20 mouse cellular contexts compared by ENCODE assay signal in the genomic region with DNA sequence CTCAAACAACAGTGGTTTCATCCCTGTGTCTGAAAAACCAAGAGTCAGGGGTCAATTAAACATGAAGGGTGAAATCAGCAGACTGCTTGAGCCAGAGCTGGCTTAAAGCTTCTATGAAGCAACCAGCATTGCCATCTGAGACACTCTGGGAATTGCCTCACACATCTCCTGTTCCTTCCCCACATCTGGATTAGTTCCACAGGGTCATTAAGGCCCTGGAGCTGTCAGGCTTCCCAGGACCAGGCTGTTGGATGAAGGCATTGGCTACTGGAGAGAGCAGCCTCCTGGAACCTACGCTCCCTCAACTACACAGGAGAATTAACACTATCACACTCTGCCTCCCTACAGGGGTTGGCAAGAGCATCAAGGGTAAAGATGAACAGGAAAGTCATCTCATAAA. TPM values are rescaled to one million over a fixed set of nuclear protein-coding genes. Genes with fewer than 3 reads are reported as not detected.
A peak's percentile ranks its signal among the peaks of the same experiment; 100 is the strongest.
DNase-seq lines count a peak whose midpoint lies in the region; ATAC-seq lines count a peak whose summit lies in the region.
"Had no signal": no experiment of that assay in that cellular context is flagged by ENCODE, and none has a peak within 500 bp of the region (broad histone marks: within the 10 kb centered on the region; RNA-seq: fewer than 3 reads in every experiment).

No protein-coding gene starts in this region.

- peak; percentile 60 for DNase-seq in gastrocnemius, adult 18-20 months (ENCODE audit: low spot score)
- DNase-seq in gastrocnemius, postnatal 4 days (ENCODE audit: low spot score in 2 of 2), result no peak
- peak; percentile 58 for DNase-seq in 3T3-L1 (ENCODE audit: low read depth, low spot score)
- peak; percentile 14 for DNase-seq in embryonic facial prominence, embryonic 10.5 days (ENCODE audit: low spot score)
- DNase-seq in heart, postnatal 25 days (ENCODE audit: low spot score), result peak; percentile 30
- no peak for DNase-seq in cerebellum, postnatal 4 days (ENCODE audit: low spot score in 2 of 2)
- no peak for DNase-seq in kidney, postnatal 10 days
- DNase-seq: cerebellum, adult 18-20 months; kidney, postnatal 36 days; spleen, adult 18-20 months had no signal

- no peaks in the 10 kb centered on the region for H3K9me3 ChIP-seq in embryonic facial prominence, embryonic 10.5 days
- H3K9me3 ChIP-seq: embryonic facial prominence, embryonic 12.5 days; hindbrain, embryonic 10.5 days; limb, embryonic 15.5 days had no signal

- H3K36me3 ChIP-seq in embryonic facial prominence, embryonic 10.5 days (replicated peaks), result no peaks in the 10 kb centered on the region
- H3K36me3 ChIP-seq: embryonic facial prominence, embryonic 12.5 days; hindbrain, embryonic 10.5 days; limb, embryonic 15.5 days had no signal

- no peak overlapping the region for H3K4me3 ChIP-seq in embryonic facial prominence, embryonic 10.5 days
- H3K4me3 ChIP-seq: embryonic facial prominence, embryonic 12.5 days; hindbrain, embryonic 10.5 days; limb, embryonic 15.5 days had no signal

- no peaks in the 10 kb centered on the region; the same call in 1 of the 2 replicates for H3K4me1 ChIP-seq in embryonic facial prominence, embryonic 10.5 days
- H3K4me1 ChIP-seq: embryonic facial prominence, embryonic 12.5 days; hindbrain, embryonic 10.5 days; limb, embryonic 15.5 days had no signal

- 68% methylated on average over 1 of the region's 1 CpGs for WGBS in embryonic facial prominence, embryonic 10.5 days

- H3K27ac ChIP-seq in embryonic facial prominence, embryonic 10.5 days (replicated peaks), result no peak overlapping the region
- H3K27ac ChIP-seq: embryonic facial prominence, embryonic 12.5 days; hindbrain, embryonic 10.5 days; limb, embryonic 15.5 days; macrophage had no signal

- intact Hi-C loops in heart, postnatal 25 days (cut with DNase I), result no loop called here

- no peaks in the 10 kb centered on the region for H3K27me3 ChIP-seq in embryonic facial prominence, embryonic 10.5 days (replicated peaks; ENCODE audit: low read depth, poor library complexity, severe bottlenecking)
- H3K27me3 ChIP-seq: embryonic facial prominence, embryonic 12.5 days; limb, embryonic 15.5 days had no signal

- ATAC-seq in erythroblast, adult 5-6 weeks (replicated peaks; ENCODE audit: low FRiP score, poor library complexity, severe bottlenecking), result no peak
- ATAC-seq: forebrain, embryonic 16.5 days; intestine, embryonic 16.5 days had no signal

RNA-seq across cellular contexts. Expression of a gene that starts 32.2 kb away (rescaled TPM):
- not detected for total RNA-seq in gastrocnemius, adult 18-20 months (2021)
- not detected for total RNA-seq in gastrocnemius, postnatal 4 days (2021)
- not detected in 2 replicates for polyA plus RNA-seq in embryonic facial prominence, embryonic 10.5 days (2016; fragmentation: Nextera tagmentation; extraction: Ambion mirVana)
- not detected for total RNA-seq in heart, postnatal 25 days (2021)
- total RNA-seq in erythroblast, adult 5-6 weeks (2015; ENCODE audit: low replicate concordance), result not detected in 2 replicates
- total RNA-seq in erythroblast, adult 5-6 weeks (2017; ENCODE audit: low replicate concordance), result not detected in 2 replicates
- total RNA-seq: adrenal gland, postnatal 36 days; left cerebral cortex, adult 18-20 months; monocyte, adult 5-6 weeks had no signal
- polyA plus RNA-seq: embryonic facial prominence, embryonic 12.5 days; hindbrain, embryonic 10.5 days; intestine, embryonic 16.5 days had no signal

Comparison
In these comparisons a context has a peak if more than half of its experiments do, and no peak if none do; other contexts are left out.
1. DNase-seq: peak in gastrocnemius, adult 18-20 months (single experiment), 3T3-L1 (single experiment), embryonic facial prominence, embryonic 10.5 days (single experiment) and heart, postnatal 25 days (single experiment); none in gastrocnemius, postnatal 4 days (0 of 2), cerebellum, postnatal 4 days (0 of 2) and kidney, postnatal 10 days (single experiment).